Mouse (Mus musculus): ENCODE results near the gene Cbln3.

Gene Cbln3

GRCm38 (mm10) chr14:55884166-55884565, at the start of gene Cbln3:
TSS of gene Cbln3 (minus strand) at chr14:55884392.
- DNase-seq (ENCODE audit: low spot score), result no peak

DNA sequence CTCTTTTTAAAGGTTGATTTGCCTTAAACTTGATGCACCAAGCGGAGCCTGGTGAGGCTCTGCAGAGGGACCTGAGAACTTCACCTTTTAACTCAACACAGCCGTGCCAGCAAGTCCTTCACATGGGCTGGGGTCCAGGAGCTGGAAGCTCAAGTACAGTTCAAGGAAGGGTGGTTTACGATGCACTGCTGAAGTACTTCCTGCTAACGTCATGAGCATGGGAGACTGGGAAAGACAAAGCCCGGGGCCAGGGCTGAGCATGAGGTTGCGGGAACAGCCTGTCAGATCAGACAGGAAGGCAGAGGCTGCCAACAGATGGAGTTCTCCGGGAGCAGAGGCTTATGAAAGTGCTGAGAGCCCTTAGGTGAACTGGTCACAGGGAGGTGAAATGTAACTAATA, 49.4 kb upstream of the Cbln3 start:
- no peak for DNase-seq (ENCODE audit: low spot score)

DNA sequence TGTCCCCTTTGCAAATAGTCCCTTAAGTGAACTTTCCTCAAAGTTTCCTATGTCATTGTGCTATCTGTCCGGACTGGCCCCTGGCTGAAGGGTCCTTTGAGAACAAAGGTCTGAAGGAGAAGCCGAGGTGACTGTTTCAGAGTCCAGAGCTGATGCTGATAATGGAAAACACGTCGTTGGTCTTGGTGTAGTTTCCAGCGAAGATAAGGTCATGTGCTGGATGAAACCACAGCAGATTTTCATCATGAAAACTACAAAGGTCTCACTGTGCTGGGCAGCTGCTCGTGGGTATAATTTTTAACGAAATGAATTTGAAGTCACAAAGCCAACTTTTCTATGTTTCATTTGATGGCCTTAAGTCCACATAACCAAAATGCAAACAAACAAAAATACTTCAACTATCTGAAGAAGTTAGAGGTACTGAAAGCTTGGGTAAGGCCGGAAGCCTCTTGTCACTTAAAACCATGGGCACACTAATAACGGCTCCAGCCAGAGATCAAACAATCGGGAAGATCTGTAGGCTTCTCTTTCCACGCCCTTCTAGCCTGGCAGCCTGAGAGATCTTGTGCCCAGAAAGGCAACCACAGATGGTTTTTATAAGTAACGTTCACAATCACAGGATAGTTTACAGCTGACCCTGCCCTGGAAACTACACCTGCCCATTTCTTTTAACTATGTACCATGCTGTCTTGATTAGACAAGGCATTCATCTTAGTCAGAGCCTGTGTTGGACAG, 45.2 kb upstream of the Cbln3 start:
- DNase-seq (ENCODE audit: low spot score), result no peak

GRCm38 (mm10) chr14:55926847-55927246, 42.7 kb upstream of the Cbln3 start:
- DNase-seq (ENCODE audit: low spot score), result no peak

DNA sequence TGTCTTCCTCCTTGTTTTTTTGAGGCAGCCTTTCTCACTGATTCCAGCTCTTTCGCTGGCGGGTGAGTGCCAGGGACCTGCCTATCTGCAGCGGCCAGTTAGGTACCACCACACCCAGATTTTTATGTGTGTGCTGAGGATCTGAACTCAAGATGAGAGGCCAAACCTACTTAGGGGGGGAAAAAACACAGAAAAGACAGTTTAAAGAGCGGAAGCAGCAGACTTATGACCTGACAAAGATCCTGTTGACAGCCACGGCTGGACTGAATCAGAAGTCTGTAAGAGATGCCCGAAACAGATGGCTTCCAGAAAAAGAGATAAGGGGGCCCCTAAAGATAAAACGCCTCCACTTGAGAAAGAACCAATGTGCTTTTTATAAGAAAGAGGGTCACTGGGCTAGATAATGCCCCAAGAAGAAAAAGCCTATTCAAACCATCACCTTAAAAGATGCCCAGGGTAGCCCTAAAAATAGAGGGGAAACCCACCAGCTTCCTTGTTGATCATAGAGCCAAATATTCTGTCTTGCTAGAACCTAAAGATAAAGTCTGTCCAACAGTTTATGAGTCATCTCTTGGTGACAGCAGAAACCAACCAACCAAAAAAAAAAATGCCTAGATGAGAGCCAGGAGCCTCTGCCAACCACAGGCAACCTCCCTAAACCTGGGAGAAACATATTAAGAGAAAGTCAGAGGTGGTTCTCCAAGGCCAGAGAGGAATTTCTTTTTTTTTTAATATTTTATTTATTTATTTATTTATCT, 38.5 kb upstream of the Cbln3 start:
- DNase-seq (ENCODE audit: low spot score), result no peak

DNA sequence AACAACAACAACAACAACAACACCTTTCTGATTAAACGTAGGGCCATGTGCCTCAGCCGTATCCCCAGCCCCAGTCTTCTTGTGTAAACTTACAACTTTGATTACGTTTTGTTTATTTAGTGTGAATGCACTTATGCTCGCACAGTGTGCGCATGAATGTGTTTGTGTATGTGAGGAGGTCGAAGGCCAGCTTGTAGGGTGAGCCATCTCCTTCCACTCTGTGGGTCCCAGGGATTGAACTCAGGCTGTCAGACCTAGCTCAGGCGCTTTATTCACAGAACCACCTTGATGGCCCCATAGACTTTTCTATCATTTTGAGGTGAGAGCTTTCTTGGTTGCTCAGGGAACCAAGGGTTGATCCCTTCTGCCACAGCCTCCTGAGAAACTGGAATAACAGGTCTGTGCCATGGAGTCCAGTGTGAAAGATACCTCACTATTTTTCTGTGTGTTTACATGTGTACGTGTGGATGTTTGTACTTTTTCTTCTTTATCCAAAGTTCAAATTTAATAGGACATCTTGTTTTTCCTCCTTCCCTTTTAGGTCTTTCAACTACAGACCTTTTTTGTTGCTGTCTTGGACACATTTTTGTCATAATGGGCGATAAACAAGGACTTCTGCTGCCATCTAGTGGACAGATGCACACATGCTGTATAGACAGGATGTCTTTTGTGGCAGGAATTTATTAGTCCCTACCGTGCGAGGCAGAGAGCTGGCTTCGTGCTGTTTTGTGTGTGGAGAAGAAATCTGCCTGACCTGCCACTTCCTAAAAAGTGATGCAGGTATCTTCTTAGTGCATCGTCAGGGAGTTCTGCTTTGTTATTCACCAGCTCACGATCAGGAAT, 34.3 kb upstream of the Cbln3 start:
- no peak for DNase-seq (ENCODE audit: low spot score)

DNA sequence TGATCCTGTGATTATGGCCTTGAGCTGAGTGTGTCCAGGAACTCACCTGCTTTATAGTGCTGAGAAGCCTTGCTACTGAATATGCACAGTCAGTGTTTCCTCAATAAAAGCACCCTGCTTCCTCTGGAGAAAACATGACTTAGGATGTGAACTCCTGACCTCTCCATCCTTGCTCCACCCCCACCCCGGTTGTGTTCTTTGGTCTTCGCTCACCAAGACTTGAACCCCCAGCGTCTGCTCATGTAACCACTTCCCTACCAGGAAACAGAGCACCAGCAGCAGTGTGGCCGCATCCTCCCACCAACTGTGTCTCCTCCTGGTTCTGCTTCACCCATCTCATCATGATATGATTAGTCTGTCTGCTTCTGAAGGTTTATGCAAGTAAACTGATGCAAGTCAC, 29.2 kb upstream of the Cbln3 start:
- DNase-seq (ENCODE audit: low spot score), result no peak

GRCm38 (mm10) chr14:55905518-55905917, 21.3 kb upstream of the Cbln3 start:
- DNase-seq (ENCODE audit: low spot score), result no peak

GRCm38 (mm10) chr14:55900414-55900755, 16.2 kb upstream of the Cbln3 start:
- DNase-seq (ENCODE audit: low spot score), result no peak

DNA sequence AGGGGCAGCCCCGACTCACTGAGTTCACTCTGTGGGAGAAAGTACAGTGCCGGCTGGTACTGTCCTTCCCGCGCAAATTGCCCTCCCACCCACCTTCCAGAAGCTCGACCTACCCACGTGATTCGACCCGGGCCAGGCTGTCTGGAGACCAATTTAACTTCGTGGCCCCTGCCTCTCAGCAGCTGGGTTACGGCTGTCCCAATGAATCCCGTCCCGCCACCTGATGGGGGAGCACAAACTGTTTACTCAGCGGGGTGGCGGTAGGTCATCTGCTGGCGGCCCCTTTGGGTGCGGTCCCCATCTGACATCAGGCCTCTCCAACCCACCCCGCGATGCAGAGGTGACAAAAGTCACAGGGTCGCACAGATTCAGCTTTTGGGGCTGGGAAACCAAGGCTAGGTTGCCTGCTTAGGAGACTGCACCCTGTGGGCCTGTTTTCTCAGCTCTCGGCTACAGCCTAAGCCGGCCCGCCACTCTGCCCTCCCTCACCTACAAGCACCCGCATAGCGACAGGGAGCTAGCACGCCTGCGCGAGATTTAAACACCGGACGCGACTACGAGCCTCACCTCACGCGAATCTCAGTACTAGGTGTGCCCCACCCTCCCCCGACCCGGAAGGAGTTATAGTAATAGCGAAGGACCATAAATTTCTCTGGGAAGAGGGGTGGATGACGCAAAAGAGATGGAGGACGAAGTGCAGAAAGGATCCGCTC, 15.7 kb upstream of the Cbln3 start, which contains the start of gene Sdr39u1:
Gene Sdr39u1, minus strand, starts transcription at position 593 of the 713 bp plus-strand sequence.
- DNase-seq (ENCODE audit: low spot score), result peak; percentile 68

- no peak for DNase-seq (ENCODE audit: low spot score)
Observed at GRCm38 (mm10) chr14:55898947-55899346, 14.8 kb upstream of the Cbln3 start.

- no peak for DNase-seq (ENCODE audit: low spot score)
Observed at GRCm38 (mm10) chr14:55897671-55898070, 13.5 kb upstream of the Cbln3 start.

DNA sequence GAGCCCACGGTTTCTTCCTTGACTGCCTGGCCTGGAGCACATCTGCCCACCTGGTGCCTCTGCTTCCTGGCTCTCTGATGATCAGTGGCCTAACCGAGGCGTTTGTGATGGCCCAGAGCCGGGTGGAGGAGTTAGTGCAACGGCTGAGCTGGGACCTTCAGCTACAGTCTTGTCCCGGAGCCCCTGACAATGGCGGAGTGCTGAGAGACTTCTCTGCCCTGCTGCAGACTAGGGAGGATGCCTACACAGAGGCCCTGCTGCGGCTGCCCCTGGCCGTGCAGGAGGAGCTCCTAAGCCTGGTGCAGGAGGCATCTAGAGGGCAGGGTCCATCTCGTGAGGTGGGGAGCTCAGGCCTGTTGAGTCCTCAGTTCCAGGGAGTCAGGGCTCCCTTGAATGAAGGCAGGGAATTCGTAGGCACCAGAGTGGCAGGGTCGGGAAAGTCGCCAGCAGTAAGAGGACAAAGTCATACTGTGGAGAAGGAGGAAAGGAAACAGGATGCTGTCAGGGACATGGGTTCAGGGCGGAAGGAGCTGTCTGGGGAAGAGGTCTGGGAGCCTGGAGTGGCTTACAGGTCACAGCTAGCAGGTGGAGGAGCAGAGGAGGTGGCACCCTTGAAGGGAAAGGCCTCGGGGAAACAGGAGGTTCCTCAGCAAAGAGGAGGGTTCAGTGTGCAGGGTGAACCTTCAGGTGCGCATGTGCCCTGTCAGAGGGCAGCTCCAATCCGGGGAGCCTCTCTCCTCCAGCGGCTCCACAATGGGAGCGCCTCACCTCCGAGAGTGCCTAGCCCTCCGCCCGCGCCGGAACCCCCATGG, 2.6 kb upstream of the Cbln3 start:
- DNase-seq (ENCODE audit: low spot score), result no peak

DNA sequence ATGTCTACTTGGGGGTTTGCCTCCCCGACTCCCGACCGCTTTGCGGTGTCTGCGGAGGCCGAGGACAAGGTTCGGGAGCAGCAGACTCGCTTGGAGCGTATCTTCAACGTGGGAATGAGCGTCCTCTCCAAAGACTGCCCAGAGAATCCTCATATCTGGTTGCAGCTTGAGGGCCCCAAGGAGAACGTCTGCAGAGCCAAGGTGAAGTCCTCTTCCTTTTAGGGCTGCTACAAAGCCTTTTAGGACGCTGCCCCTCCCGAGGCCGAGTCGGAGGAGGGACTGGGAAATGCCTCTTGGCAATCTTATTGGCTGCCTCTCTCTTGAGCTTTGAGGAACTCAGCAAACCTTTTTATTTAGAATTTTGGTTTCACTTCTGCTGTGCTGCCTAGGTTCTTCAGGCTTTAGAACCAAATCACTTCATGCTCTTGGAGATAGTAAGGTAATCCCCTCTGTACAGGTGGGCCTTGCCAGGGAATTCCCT, 1.6 kb upstream of the Cbln3 start:
- no peak for DNase-seq (ENCODE audit: low spot score)

- DNase-seq (ENCODE audit: low spot score), result no peak
Observed at GRCm38 (mm10) chr14:55885114-55885790, 1.1 kb upstream of the Cbln3 start.

- peak; percentile 78 for DNase-seq (ENCODE audit: low spot score)
Observed at GRCm38 (mm10) chr14:55884713-55885113, 521 bp upstream of the Cbln3 start, which contains the start of gene Khnyn. TSS of gene Khnyn (plus strand) at chr14:55884947.

DNA sequence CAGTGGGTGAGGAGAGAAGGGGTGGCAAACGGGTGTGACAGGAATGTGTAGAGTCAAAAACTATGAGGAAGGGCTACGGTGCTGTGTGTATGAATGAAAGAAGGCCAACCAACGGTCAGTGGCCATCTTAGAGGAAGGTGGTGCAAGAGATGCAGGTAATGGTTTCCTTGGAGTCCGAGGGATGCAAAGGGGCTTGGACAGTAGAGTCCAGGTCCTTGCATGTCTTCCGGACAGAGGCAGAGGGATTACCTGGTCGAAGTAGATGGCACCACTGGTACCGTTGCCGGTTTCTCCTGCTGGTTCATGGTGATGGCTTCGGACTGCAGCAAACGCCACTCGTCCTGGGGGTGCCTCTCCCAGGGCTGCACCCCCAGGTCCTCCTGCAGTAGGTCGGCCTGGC, 529 bp downstream of the Cbln3 start:
- no peak for DNase-seq (ENCODE audit: low spot score)

GRCm38 (mm10) chr14:55883149-55883661, 987 bp downstream of the Cbln3 start:
- DNase-seq (ENCODE audit: low spot score), result no peak

- no peak for DNase-seq (ENCODE audit: low spot score)
Observed at GRCm38 (mm10) chr14:55882171-55882641, 2.0 kb downstream of the Cbln3 start.

GRCm38 (mm10) chr14:55880982-55881381, 3.2 kb downstream of the Cbln3 start:
- DNase-seq (ENCODE audit: low spot score), result no peak
